Mouse (Mus musculus) liver, embryonic 15.5 days (tissue): ENCODE results near the gene Zfp280c. TPM values are rescaled to one million over a fixed set of nuclear protein-coding genes. Genes with fewer than 3 reads are reported as not detected.

Experiments used
- ATAC-seq: fragments of 200-750 bp; cut with Nextera tagmentation; 2 replicates; pipeline ENCODE4 v1.8.0; 2017; ENCODE audit warnings: moderate number of reproducible peaks, mild to moderate bottlenecking, moderate library complexity; ENCODE audit not compliant: insufficient read depth
- H3K27ac ChIP-seq: fragments of 300-500 bp; sonication (generic); replicated peaks from 2 replicates; pipeline ENCODE4 v1.5.1; 2015; ENCODE audit warnings: mild to moderate bottlenecking, inconsistent platforms
- H3K27me3 ChIP-seq: fragments of 300-500 bp; sonication (generic); 2 replicates; pipeline ENCODE4 v1.6.1; 2015; ENCODE audit warnings: mild to moderate bottlenecking, inconsistent platforms
- H3K36me3 ChIP-seq: fragments of 300-500 bp; sonication (generic); replicated peaks from 2 replicates; pipeline ENCODE4 v1.6.1; 2015; ENCODE audit warnings: moderate library complexity, mild to moderate bottlenecking, inconsistent platforms
- H3K4me1 ChIP-seq: fragments of 300-500 bp; sonication (generic); replicated peaks from 2 replicates; pipeline ENCODE4 v1.6.1; 2015; ENCODE audit warnings: inconsistent platforms
- H3K4me2 ChIP-seq: fragments of 300-500 bp; sonication (generic); 2 replicates; pipeline ENCODE4 v1.6.1; 2015; ENCODE audit warnings: moderate library complexity, mild to moderate bottlenecking, inconsistent platforms
- H3K4me3 ChIP-seq: fragments of 300-500 bp; sonication (generic); replicated peaks from 2 replicates; pipeline ENCODE4 v1.5.1; 2015; ENCODE audit warnings: mild to moderate bottlenecking, inconsistent platforms
- H3K9ac ChIP-seq: fragments of 300-500 bp; sonication (generic); 2 replicates; pipeline ENCODE4 v1.6.1; 2015; ENCODE audit warnings: moderate library complexity, mild to moderate bottlenecking, inconsistent platforms
- H3K9me3 ChIP-seq: fragments of 300-500 bp; sonication (generic); replicated peaks from 2 replicates; pipeline ENCODE4 v1.6.1; 2016; ENCODE audit warnings: inconsistent platforms
- WGBS: fragments of 180-500 bp; shearing (Covaris S2); methylation state at CpG from one replicate; pipeline ENCODE4 v1.1.7; 2015; ENCODE audit warnings: mixed read lengths; ENCODE audit not compliant: insufficient replicate concordance; 5-methylcytosine and 5-hydroxymethylcytosine counted together
- polyA plus RNA-seq: library from polyadenylated mRNA; unstranded; fragments of >200 nt; fragmentation: Nextera tagmentation; extraction: Ambion mirVana; gene quantifications from 2 replicates; pipeline ENCODE4 v1.2.1, GENCODE M21; 2015

The Zfp280c gene
- polyA plus RNA-seq: 2.1 and 2.3 TPM in 2 replicates

GRCm38 (mm10) chrX:48594099-48594760, at the start of gene Zfp280c:
Zfp280c (minus strand) TSS chrX:48594504.
- Histone ChIP-seq H3K4me3 (peak within 1 kb of the TSS; percentile 69), H3K27ac (peak within 1 kb of the TSS; percentile 45), H3K9ac (peak within 1 kb of the TSS; percentile 66), H3K9me3 (no peaks in the 10 kb centered on the region), H3K36me3 (peaks cover 4% of the 10 kb centered on the region; the same call in 1 of the 2 replicates), H3K4me1 (peaks cover 6% of the 10 kb centered on the region; the same call in 1 of the 2 replicates), H3K27me3 (no peaks in the 10 kb centered on the region), H3K4me2 (peak within 1 kb of the TSS; percentile 74)
- WGBS: 24% methylated on average over 45 of the region's 45 CpGs
- ATAC-seq: peak; percentile 89

- 45% methylated on average over 2 of the region's 2 CpGs for WGBS
- Histone ChIP-seq H3K27ac (no peak overlapping the region), H3K4me3 (no peak overlapping the region), H3K27me3 (no peaks in the 10 kb centered on the region), H3K4me2 (no peak overlapping the region), H3K4me1 (no peaks in the 10 kb centered on the region), H3K9ac (no peak overlapping the region), H3K9me3 (no peaks in the 10 kb centered on the region), H3K36me3 (no peaks in the 10 kb centered on the region)
- ATAC-seq: no peak
Observed at GRCm38 (mm10) chrX:48637032-48637431, 42.7 kb upstream of the Zfp280c start.

GRCm38 (mm10) chrX:48624054-48624420, 29.7 kb upstream of the Zfp280c start:
- H3K9ac ChIP-seq: peak overlapping the region; percentile 61
- H3K4me2 ChIP-seq: peak overlapping the region; percentile 79
- no peaks in the 10 kb centered on the region for H3K9me3 ChIP-seq
- H3K27ac ChIP-seq: peak overlapping the region; percentile 33; the same call in 1 of the 2 replicates
- 23% methylated on average over 9 of the region's 9 CpGs for WGBS
- ATAC-seq: no peak
- peak overlapping the region; percentile 74 for H3K4me3 ChIP-seq
- peaks cover 6% of the 10 kb centered on the region; the same call in 1 of the 2 replicates for H3K4me1 ChIP-seq
- no peaks in the 10 kb centered on the region for H3K36me3 ChIP-seq
- no peaks in the 10 kb centered on the region for H3K27me3 ChIP-seq

- peak within 1 kb of the TSS; percentile 79 for H3K4me2 ChIP-seq
- ATAC-seq: peak; percentile 90
- WGBS: 18% methylated on average over 38 of the region's 38 CpGs
- peaks cover 6% of the 10 kb centered on the region; the same call in 1 of the 2 replicates for H3K4me1 ChIP-seq
- no peaks in the 10 kb centered on the region for H3K36me3 ChIP-seq
- H3K9me3 ChIP-seq: no peaks in the 10 kb centered on the region
- H3K4me3 ChIP-seq: peak within 1 kb of the TSS; percentile 74
- H3K27ac ChIP-seq: peak within 1 kb of the TSS; percentile 63
- no peaks in the 10 kb centered on the region for H3K27me3 ChIP-seq
- H3K9ac ChIP-seq: peak within 1 kb of the TSS; percentile 61
Observed at GRCm38 (mm10) chrX:48623379-48624053, 29.2 kb upstream of the Zfp280c start, which contains the start of gene Slc25a14. Slc25a14 (plus strand) TSS chrX:48623413.

GRCm38 (mm10) chrX:48623049-48623378, 28.7 kb upstream of the Zfp280c start:
- peaks cover 6% of the 10 kb centered on the region; the same call in 1 of the 2 replicates for H3K4me1 ChIP-seq
- no peak for ATAC-seq
- H3K4me2 ChIP-seq: peak overlapping the region; percentile 79
- H3K27me3 ChIP-seq: no peaks in the 10 kb centered on the region
- H3K4me3 ChIP-seq: peak overlapping the region; percentile 74
- no peaks in the 10 kb centered on the region for H3K9me3 ChIP-seq
- no peaks in the 10 kb centered on the region for H3K36me3 ChIP-seq
- no peak overlapping the region for H3K9ac ChIP-seq
- 16% methylated on average over 4 of the region's 4 CpGs for WGBS
- peak overlapping the region; percentile 63; the same call in 1 of the 2 replicates for H3K27ac ChIP-seq

- Histone ChIP-seq H3K9me3 (no peaks in the 10 kb centered on the region), H3K9ac (no peak overlapping the region), H3K4me1 (no peaks in the 10 kb centered on the region), H3K27me3 (no peaks in the 10 kb centered on the region), H3K36me3 (no peaks in the 10 kb centered on the region), H3K4me3 (no peak overlapping the region), H3K4me2 (no peak overlapping the region), H3K27ac (no peak overlapping the region)
- no peak for ATAC-seq
- WGBS: 34% methylated on average over 2 of the region's 2 CpGs
Observed at GRCm38 (mm10) chrX:48604872-48605271, 10.6 kb upstream of the Zfp280c start.

GRCm38 (mm10) chrX:48596906-48597305, 2.6 kb upstream of the Zfp280c start:
- no peak overlapping the region for H3K9ac ChIP-seq
- no peaks in the 10 kb centered on the region for H3K27me3 ChIP-seq
- H3K4me1 ChIP-seq: peaks cover 6% of the 10 kb centered on the region; the same call in 1 of the 2 replicates
- 72% methylated on average over 5 of the region's 5 CpGs for WGBS
- ATAC-seq: no peak
- no peak overlapping the region for H3K4me3 ChIP-seq
- H3K4me2 ChIP-seq: no peak overlapping the region
- H3K27ac ChIP-seq: no peak overlapping the region
- no peaks in the 10 kb centered on the region for H3K9me3 ChIP-seq
- H3K36me3 ChIP-seq: no peaks in the 10 kb centered on the region

GRCm38 (mm10) chrX:48596053-48596452, 1.7 kb upstream of the Zfp280c start:
- no peaks in the 10 kb centered on the region for H3K9me3 ChIP-seq
- no peak for ATAC-seq
- H3K4me3 ChIP-seq: no peak overlapping the region
- H3K9ac ChIP-seq: no peak overlapping the region
- H3K27ac ChIP-seq: no peak overlapping the region
- H3K4me2 ChIP-seq: no peak overlapping the region
- H3K4me1 ChIP-seq: peaks cover 6% of the 10 kb centered on the region; the same call in 1 of the 2 replicates
- no peaks in the 10 kb centered on the region for H3K27me3 ChIP-seq
- 80% methylated on average over 9 of the region's 9 CpGs for WGBS
- H3K36me3 ChIP-seq: no peaks in the 10 kb centered on the region

GRCm38 (mm10) chrX:48593721-48594098, 594 bp downstream of the Zfp280c start:
- H3K9me3 ChIP-seq: no peaks in the 10 kb centered on the region
- H3K4me3 ChIP-seq: peak overlapping the region; percentile 69
- H3K4me1 ChIP-seq: peaks cover 6% of the 10 kb centered on the region; the same call in 1 of the 2 replicates
- H3K27ac ChIP-seq: peak overlapping the region; percentile 45
- no peaks in the 10 kb centered on the region for H3K27me3 ChIP-seq
- WGBS: 22% methylated on average over 15 of the region's 15 CpGs
- peak; percentile 27; the same call in 1 of the 2 replicates for ATAC-seq
- peak overlapping the region; percentile 74 for H3K4me2 ChIP-seq
- peak overlapping the region; percentile 66 for H3K9ac ChIP-seq
- H3K36me3 ChIP-seq: peaks cover 4% of the 10 kb centered on the region; the same call in 1 of the 2 replicates

GRCm38 (mm10) chrX:48583332-48583731, 11.0 kb downstream of the Zfp280c start:
- H3K27me3 ChIP-seq: no peaks in the 10 kb centered on the region
- H3K4me2 ChIP-seq: no peak overlapping the region
- H3K9ac ChIP-seq: no peak overlapping the region
- H3K4me1 ChIP-seq: no peaks in the 10 kb centered on the region
- H3K9me3 ChIP-seq: no peaks in the 10 kb centered on the region
- H3K4me3 ChIP-seq: no peak overlapping the region
- H3K36me3 ChIP-seq: peaks cover 6% of the 10 kb centered on the region; the same call in 1 of the 2 replicates
- no peak for ATAC-seq
- H3K27ac ChIP-seq: no peak overlapping the region

GRCm38 (mm10) chrX:48532175-48532574, 62.1 kb downstream of the Zfp280c start:
- Histone ChIP-seq H3K4me2 (no peak overlapping the region), H3K9ac (no peak overlapping the region), H3K36me3 (no peaks in the 10 kb centered on the region), H3K4me3 (no peak overlapping the region), H3K27ac (no peak overlapping the region), H3K4me1 (no peaks in the 10 kb centered on the region), H3K27me3 (no peaks in the 10 kb centered on the region), H3K9me3 (no peaks in the 10 kb centered on the region)
- WGBS: 42% methylated on average over 3 of the region's 3 CpGs
- no peak for ATAC-seq
